Mouse (Mus musculus) urinary bladder, postnatal 25 days (tissue): ENCODE results near the gene Snrpb2.

Source experiments
- DNase-seq: peaks from one replicate; pipeline ENCODE4 v3.0.0; 2022; ENCODE audit warnings: low spot score

Snrpb2 gene

GRCm38 (mm10) chr2:143062812-143063792 is at the start of gene Snrpb2:
Gene Snrpb2, plus strand, starts transcription at chr2:143063039.
- peak; percentile 93 for DNase-seq

DNA sequence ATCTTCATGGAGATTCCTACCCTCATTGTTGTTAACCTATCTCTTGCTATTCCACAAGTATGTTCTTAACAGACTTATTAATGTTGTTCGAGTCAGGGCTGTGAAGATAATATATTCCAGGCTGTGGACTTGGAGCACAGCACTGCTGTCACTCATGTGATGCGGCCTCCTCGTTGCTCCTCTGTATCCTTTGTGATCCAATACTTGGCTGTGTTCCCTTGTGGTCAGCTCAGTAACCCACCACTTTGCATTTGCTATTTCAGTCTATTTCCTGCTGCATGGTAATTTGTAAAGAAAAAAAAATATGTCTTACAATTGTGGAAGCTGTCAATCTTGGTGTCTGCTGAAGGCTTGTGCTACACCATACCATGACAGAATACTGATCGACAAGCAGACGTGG is 49.8 kb upstream of the Snrpb2 start:
- DNase-seq: no peak

DNA sequence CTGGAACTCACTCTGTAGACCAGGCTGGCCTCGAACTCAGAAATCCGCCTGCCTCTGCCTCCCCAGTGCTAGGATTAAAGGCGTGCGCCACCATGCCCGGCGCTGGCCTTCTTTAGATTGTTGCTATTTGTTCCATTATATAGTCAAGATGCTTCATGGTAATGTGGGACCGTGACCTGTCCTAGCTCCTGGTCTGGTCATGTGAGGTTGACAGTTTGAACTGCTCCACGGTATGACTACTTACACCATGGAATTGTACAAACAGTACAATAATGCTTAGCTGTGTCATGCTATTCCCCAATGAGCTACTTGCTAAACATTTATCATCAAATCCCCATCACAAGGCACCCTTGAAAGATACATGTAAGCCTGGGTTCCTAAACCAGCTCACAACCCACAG is 44.8 kb upstream of the Snrpb2 start:
- DNase-seq: no peak

DNA sequence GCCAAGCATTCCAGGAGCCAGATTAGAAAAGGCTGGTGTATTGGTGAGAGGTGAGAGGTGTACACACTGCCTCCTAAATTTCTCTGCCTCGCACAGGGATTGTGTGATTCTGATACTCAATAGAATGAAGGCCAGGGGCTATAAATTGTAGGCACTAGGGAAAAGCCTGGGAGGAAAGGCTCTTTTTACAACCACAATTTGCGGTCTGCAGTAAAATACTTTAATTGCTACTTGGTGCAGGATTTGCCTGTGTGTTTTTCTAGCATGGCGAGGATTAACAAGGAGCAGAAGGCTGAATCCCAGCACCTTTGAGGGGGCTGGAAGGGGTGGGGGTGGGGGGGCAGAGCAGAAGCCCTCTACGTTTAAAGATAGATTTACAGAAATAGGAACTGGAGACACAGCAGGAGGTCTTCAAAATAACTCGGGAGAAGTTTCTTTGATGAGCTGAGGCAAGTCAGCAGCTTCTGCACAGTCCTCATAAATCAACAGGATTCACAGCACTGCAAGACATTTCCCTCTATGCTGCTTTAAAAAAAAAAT is 44.2 kb upstream of the Snrpb2 start:
- no peak for DNase-seq

DNA sequence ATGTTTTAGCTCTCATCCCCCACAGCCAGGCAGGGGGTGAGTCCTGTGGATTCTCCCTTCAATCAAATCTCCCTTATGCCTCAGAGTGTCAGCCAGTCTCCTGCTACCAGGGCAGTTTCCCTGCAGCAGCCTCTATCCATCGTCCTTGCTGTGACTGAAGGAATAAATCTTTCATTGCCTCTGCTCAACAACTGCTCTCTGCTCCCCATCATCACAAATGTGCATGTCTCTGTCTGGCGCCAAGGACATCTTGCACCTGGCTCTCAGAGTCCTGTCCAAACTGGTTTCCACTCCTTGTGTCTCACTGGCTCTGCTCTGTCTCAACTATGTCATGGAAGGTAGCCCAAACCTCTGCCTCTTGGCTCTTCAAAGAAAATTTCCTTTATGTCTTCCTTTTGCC is 43.1 kb upstream of the Snrpb2 start:
- no peak for DNase-seq

DNA sequence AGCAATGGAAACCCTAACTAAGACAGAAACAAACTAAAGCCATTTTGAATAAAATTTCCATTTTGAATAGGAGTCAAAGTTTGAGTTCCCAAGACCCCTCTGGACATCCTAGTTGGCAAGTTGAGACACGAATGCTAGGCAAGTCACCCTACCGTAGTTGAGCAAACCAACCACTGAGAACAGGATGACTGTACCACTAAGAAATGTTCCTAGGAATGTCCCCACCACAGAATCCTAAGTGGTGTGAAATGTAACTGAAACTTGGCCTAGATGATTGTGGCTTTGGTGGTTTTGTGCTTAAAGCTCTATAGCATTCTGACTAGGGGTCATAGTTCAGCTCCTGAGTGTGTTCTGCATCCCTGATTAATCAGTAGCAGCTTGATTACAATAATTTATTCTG is 39.5 kb upstream of the Snrpb2 start:
- no peak for DNase-seq

DNA sequence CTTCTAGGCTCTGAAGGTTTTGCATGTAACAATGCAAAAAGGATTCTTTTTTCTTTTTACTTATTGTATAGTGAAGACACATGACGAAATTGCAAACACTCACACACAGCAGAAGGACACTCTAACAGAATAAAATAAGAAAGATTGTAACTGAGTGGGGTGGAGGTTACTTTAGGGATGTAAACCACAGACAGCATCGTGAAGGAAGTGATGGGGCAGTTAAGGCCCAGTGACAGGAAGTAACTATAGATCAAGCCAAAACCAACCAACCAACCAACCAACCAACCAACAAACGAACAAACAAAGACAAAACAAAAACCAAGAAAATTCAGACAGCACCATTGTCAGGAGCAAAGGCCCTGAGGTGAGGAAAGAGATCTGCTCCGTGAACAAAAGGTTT is 38.6 kb upstream of the Snrpb2 start:
- no peak for DNase-seq

DNA sequence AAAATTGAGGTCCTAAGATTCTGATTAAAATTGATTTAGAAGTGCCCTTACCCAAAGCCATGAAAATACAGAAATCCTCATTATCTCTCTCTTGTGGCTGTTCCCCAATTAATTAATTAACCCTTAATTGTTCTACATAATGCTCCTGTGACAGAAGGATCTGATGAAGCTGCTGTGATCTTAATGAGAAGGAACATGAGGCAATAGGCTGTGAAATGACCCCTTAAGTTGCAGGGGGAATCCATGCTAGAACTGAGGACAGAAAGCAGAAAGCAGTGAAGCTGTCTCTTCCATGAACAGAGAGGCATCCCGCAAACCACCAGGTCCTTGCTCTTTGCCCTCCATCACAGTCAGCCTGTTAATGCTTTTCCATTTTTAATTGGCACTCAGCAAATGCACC is 31.6 kb upstream of the Snrpb2 start:
- no peak for DNase-seq

- DNase-seq: no peak
Observed at GRCm38 (mm10) chr2:143032378-143033255, 30.2 kb upstream of the Snrpb2 start.

- no peak for DNase-seq
Observed at GRCm38 (mm10) chr2:143034350-143035085, 28.3 kb upstream of the Snrpb2 start.

GRCm38 (mm10) chr2:143035086-143035593 is 27.7 kb upstream of the Snrpb2 start:
- no peak for DNase-seq

- DNase-seq: no peak
Observed at GRCm38 (mm10) chr2:143041596-143041995, 21.2 kb upstream of the Snrpb2 start.

GRCm38 (mm10) chr2:143055251-143055650 is 7.6 kb upstream of the Snrpb2 start:
- no peak for DNase-seq

GRCm38 (mm10) chr2:143056736-143057135 is 6.1 kb upstream of the Snrpb2 start:
- no peak for DNase-seq

DNA sequence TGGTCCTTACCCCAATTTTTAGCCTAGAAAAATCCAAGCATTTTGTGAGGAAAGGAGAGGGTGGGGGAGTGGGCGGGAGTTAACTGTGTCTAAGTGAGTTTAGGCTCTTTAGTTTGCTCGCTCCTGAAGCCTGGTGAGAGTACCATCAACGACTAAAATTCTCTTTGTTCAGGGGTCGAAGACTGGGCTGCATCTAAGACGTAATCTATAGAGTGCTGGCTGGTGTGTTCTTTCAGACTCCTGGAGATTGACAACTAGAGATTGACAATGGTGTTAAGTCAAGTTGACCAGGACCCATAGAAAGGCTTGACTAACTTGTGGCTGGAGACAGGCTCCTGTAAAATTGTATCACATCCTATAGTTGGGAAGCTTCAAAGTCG is 417 bp upstream of the Snrpb2 start:
- no peak for DNase-seq

- no peak for DNase-seq
Observed at GRCm38 (mm10) chr2:143065914-143066313, 3.1 kb downstream of the Snrpb2 start.

DNA sequence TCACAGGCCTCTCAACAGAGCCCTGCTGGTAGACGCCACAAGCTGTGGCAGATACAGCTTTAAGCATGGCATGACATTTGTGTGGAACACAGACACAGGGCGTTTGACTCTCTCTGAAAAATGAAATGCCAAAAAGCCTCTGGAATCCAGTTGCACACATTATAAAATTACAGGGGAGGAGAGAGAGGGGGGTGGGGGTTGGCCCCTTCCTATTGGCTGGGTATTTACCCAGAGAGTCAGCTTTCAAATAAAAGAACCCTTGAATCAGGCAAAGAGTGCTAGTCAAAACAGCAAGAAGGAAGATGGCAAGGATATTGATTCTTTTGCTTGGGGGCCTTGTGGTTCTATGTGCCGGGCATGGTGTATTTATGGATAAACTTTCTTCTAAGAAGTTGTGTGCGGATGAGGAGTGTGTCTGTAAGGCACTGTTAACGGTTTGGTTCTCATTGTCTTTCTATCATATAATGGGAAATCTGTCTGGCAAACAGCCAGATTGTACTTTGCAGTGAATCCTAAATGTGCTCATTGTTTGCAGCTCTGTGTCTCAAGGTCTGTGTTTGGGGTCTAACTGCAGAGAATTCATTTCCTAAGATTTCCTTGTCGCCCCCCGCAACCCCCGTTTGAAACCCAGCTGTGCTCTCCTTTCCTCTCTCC is 15.5 kb downstream of the Snrpb2 start, which contains the start of gene Otor:
Gene Otor, plus strand, starts transcription at position 276 of the 654 bp plus-strand sequence.
- DNase-seq: no peak

GRCm38 (mm10) chr2:143081693-143082092 is 18.9 kb downstream of the Snrpb2 start:
- DNase-seq: no peak

DNA sequence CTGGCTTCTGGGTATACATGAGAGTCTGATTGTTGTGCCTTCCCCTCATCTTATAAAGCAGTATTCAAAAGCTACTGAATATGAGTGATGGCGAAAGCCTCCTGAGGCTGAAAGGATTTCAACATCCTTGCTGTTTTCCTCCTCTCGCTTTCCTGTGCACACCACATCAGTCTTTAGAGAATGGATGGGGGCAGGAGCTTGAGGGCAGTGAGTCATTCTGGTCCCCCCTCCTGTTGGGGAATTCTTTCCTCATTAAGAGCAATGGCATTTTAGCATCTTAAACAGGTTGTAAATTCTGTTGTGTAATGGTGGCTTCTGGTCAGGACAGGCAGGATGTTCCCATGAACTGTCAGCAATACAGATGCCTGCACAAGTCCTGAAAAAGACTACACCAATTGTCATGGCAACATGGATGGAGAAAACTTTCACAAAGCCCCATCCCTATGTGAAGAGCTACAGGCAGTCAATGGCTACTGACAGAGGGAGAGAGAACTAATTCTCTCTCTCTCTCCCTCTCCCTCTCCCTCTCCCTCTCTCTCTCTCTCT is 22.1 kb downstream of the Snrpb2 start:
- DNase-seq: no peak

DNA sequence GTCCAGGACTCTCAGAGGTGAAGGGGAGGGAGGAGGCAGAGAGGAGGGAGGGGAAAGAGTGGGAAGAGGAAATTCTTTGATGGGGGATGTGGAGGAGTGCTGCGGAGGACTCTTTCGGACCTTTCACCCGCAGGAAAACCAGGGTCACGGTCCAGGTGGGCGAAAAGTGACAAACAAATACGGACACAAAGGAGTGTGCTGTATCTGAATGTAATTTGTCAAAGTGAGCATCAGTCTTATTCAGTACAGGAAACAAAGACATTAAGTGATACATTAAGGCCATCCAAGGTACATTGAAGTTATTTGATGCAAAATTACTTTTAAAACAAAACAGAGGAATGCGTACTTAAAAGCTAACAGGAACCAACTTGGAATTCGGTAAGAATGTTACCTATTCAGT is 27.0 kb downstream of the Snrpb2 start:
- DNase-seq: no peak

DNA sequence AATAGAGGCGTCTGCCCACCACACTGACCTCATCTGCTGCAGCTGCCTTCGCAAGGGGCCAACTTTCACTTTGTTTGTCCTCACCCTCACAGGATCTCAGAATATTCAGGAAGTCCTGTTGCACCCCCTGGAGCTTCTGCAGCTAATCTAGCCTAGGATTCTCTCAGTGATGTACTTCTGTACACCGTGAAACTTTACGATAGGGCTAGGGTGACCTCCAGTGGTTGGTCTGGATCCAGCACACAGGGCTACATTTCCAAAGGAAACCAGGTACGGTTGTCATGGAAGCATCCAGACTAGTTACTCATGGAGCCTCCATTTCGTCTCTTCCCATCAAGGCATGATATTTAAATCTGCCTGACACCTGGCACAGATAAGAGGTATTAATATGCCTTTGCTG is 30.9 kb downstream of the Snrpb2 start:
- peak; percentile 11 for DNase-seq
